ENCODE assay signal across 22 mouse cellular contexts in the genomic region with DNA sequence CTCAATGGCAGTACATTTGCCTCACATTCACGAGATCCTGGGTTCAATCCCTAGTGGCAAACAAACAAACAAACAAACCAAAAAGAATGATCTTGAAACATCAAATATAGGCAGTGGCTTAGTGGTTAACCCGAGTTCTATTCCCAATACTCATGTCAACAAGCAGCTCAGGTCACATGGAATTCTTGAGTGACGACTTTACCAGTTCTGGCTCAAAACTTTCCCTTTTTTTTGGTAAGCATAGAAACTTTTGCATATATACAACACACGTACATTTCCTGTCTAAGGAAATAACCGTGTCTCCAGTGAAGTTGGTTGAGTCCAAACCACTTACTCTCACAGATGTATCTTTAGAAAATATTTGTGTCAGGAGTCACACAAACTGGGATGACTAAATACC. TPM values are rescaled to one million over a fixed set of nuclear protein-coding genes. Genes with fewer than 3 reads are reported as not detected.
"Had no signal": no experiment of that assay in that cellular context is flagged by ENCODE, and none has a peak within 500 bp of the region (broad histone marks: within the 10 kb centered on the region; RNA-seq: fewer than 3 reads in every experiment).

No protein-coding gene starts in this region.

- H3K4me2 ChIP-seq: neural tube, embryonic 15.5 days; stomach, embryonic 15.5 days had no signal

- H3K36me3 ChIP-seq: stomach, embryonic 15.5 days had no signal

- H3K27me3 ChIP-seq: neural tube, embryonic 15.5 days; stomach, embryonic 15.5 days had no signal

- DNase-seq: retina, postnatal 1 day; right cerebral cortex, adult 18-20 months; right cerebral cortex, postnatal 14 days; right cerebral cortex, postnatal 25 days; right cerebral cortex, postnatal 4 days; spleen, adult 18-20 months; thymus, adult 18-20 months; thymus, adult 2 months; thymus, postnatal 14 days; thymus, postnatal 25 days; thymus, postnatal 36 days; thymus, postnatal 4 days had no signal

- H3K27ac ChIP-seq: neural tube, embryonic 15.5 days; stomach, embryonic 15.5 days; stomach, postnatal 0 days had no signal

- H3K4me3 ChIP-seq: neural tube, embryonic 15.5 days; stomach, embryonic 15.5 days had no signal

- H3K9me3 ChIP-seq: neural tube, embryonic 15.5 days; stomach, embryonic 15.5 days had no signal

- H3K4me1 ChIP-seq: stomach, embryonic 15.5 days had no signal

- H3K9ac ChIP-seq: neural tube, embryonic 15.5 days; stomach, embryonic 15.5 days had no signal

RNA-seq across cellular contexts. Expression of a gene that starts 24.4 kb away (rescaled TPM):
- total RNA-seq: neutrophil, adult 5-6 weeks had no signal
- polyA plus RNA-seq: neural tube, embryonic 14.5 days; small intestine, adult 2 months; spleen, adult 2 months; stomach, embryonic 14.5 days; stomach, embryonic 15.5 days; thymus, postnatal 0 days had no signal

RNA-seq across cellular contexts. Expression of a gene that starts 40.8 kb away (rescaled TPM):
- total RNA-seq: neutrophil, adult 5-6 weeks had no signal
- polyA plus RNA-seq: neural tube, embryonic 14.5 days; small intestine, adult 2 months; spleen, adult 2 months; stomach, embryonic 14.5 days; stomach, embryonic 15.5 days; stomach, postnatal 0 days; urinary bladder, adult 2 months had no signal
